Mouse (Mus musculus): ENCODE measurements at regions not wholly inside any gene's neighbourhood (a gene's known extent, or its start where the extent isn't known, plus 50 kb on each side); places are given as distances from the start of the nearest gene placed in this dataset.

DNA sequence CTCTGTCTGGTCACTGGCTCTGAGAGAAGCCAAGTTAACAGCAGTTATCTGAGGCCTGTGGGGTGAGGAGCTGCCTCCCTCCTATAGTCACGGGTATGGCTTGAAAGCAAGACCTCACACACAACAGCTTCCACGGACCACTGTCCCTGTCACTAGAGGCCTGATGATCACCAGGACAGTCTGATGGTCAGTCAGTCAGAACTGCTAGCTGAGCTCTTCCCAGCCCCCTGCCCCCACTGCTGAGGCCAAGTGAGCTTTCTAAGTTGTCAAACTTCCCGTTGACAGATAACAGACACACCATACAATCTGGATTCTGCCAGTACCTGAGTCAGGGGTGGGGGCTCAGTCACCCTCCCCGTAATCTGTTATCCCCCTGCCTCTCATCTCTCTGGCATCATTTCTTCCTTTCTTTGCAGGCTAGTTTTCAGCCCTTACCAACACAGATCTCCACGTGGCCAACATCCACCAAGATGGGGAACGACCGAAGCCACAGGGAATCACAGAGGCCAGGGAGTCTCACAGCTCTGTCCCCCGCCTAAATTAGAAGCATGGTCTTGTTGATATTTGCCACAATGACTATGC is 96.4 kb upstream of the Klf13 start:
- no peak overlapping the region for H3K9ac ChIP-seq (ENCODE audit: low read depth, poor library complexity, severe bottlenecking)
- H3K4me3 ChIP-seq (ENCODE audit: low read depth, low read length) = no peak overlapping the region
- no peaks in the 10 kb centered on the region for H3K4me1 ChIP-seq (ENCODE audit: control insufficient read depth, insufficient read depth, low read length)
- TF ChIP-seq CTCF (IDR thresholded peaks at IDR 0.05; ENCODE audit: low read depth, low read length) (no peak), POLR2A (IDR thresholded peaks at IDR 0.05; ENCODE audit: insufficient read depth, low read length) (no peak), EP300 (IDR thresholded peaks at IDR 0.05; ENCODE audit: insufficient read depth, low read depth, low read length) (no peak)
- H3K36me3 ChIP-seq (ENCODE audit: control insufficient read depth, insufficient read depth, low read length, poor library complexity, severe bottlenecking) = no peaks in the 10 kb centered on the region
- no peaks in the 10 kb centered on the region for H3K9me3 ChIP-seq (replicated peaks; ENCODE audit: control insufficient read depth, insufficient read depth, low read length, poor library complexity, severe bottlenecking)
- no peaks in the 10 kb centered on the region for H3K27me3 ChIP-seq (ENCODE audit: control insufficient read depth, insufficient read depth, low read length, poor library complexity, severe bottlenecking)
- H3K27ac ChIP-seq (ENCODE audit: insufficient read depth, low read length) = no peak overlapping the region

DNA sequence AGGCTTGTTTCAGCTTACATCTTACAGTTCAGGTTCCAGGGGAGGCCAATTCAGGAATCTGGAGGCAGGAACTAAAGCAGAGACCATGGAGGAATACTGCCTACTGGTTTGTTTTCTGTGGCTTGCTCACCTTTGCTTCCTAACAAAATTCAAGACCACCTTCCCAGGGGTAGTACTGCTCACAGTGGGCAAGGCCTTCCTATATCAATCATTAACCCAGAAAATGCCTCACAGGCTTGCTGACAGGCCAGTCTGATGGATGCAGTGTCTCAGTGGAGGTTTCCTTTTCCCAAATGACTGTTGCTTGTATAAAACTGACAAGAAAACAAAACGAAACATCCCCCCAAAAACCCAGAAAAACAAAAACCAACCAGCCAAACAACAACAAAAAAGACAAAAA is 95.8 kb upstream of the Klf13 start:
- Histone ChIP-seq H3K4me1 (ENCODE audit: control insufficient read depth, insufficient read depth, low read length) (no peaks in the 10 kb centered on the region), H3K27ac (ENCODE audit: insufficient read depth, low read length) (no peak overlapping the region), H3K27me3 (ENCODE audit: control insufficient read depth, insufficient read depth, low read length, poor library complexity, severe bottlenecking) (no peaks in the 10 kb centered on the region), H3K9me3 (replicated peaks; ENCODE audit: control insufficient read depth, insufficient read depth, low read length, poor library complexity, severe bottlenecking) (no peaks in the 10 kb centered on the region), H3K36me3 (ENCODE audit: control insufficient read depth, insufficient read depth, low read length, poor library complexity, severe bottlenecking) (no peaks in the 10 kb centered on the region), H3K9ac (ENCODE audit: low read depth, poor library complexity, severe bottlenecking) (no peak overlapping the region), H3K4me3 (ENCODE audit: low read depth, low read length) (no peak overlapping the region)
- TF ChIP-seq POLR2A (IDR thresholded peaks at IDR 0.05; ENCODE audit: insufficient read depth, low read length) (no peak), CTCF (IDR thresholded peaks at IDR 0.05; ENCODE audit: low read depth, low read length) (no peak), EP300 (IDR thresholded peaks at IDR 0.05; ENCODE audit: insufficient read depth, low read depth, low read length) (no peak)

DNA sequence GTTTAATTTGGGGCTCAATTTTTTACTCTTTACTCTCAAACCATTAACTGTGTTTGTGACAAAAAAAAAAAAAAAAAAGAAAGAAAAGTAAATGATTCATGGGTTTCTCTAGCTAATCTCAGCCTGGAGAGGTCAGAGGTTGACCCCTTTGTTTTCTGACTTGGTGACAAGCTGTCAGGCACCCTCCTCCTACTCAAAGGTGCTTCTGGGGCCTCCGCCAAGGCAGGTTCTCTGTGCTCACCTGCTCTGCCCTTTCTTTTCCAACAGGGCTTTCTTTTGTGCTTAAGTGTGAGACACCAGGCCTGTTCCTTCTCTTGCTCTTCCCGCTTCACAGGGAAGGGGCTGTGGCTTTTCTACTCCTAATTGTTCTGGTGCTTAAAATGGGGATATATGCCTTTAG is 94.7 kb upstream of the Klf13 start:
- TF ChIP-seq CTCF (IDR thresholded peaks at IDR 0.05; ENCODE audit: low read depth, low read length) (no peak), EP300 (IDR thresholded peaks at IDR 0.05; ENCODE audit: insufficient read depth, low read depth, low read length) (no peak), POLR2A (IDR thresholded peaks at IDR 0.05; ENCODE audit: insufficient read depth, low read length) (no peak)
- H3K27ac ChIP-seq (ENCODE audit: insufficient read depth, low read length) = no peak overlapping the region
- H3K9ac ChIP-seq (ENCODE audit: low read depth, poor library complexity, severe bottlenecking) = no peak overlapping the region
- H3K4me1 ChIP-seq (ENCODE audit: control insufficient read depth, insufficient read depth, low read length) = no peaks in the 10 kb centered on the region
- H3K9me3 ChIP-seq (replicated peaks; ENCODE audit: control insufficient read depth, insufficient read depth, low read length, poor library complexity, severe bottlenecking) = no peaks in the 10 kb centered on the region
- H3K27me3 ChIP-seq (ENCODE audit: control insufficient read depth, insufficient read depth, low read length, poor library complexity, severe bottlenecking) = no peaks in the 10 kb centered on the region
- no peaks in the 10 kb centered on the region for H3K36me3 ChIP-seq (ENCODE audit: control insufficient read depth, insufficient read depth, low read length, poor library complexity, severe bottlenecking)
- H3K4me3 ChIP-seq (ENCODE audit: low read depth, low read length) = no peak overlapping the region

DNA sequence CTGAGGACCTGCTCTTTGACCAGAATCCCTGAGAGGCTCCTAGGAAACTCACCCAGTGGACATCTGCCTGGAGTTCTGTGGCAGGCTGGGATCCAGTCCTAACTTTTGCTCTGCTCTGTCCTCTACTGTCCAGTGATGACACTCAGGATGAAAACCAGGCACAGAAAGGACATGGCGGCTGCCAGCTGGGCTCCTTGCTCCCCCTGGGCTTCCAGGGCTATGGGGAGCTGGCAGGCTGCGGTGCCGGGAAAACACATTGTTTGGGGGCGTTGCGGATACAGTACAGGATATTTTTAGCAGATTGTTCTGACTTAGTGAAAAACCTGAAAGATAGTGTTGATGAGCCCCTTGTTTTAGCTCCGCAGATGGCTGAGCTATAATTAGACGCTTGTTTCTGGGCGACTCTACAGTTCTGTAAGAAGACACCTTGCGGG is 94.2 kb upstream of the Klf13 start:
- no peaks in the 10 kb centered on the region for H3K4me1 ChIP-seq (ENCODE audit: control insufficient read depth, insufficient read depth, low read length)
- no peaks in the 10 kb centered on the region for H3K9me3 ChIP-seq (replicated peaks; ENCODE audit: control insufficient read depth, insufficient read depth, low read length, poor library complexity, severe bottlenecking)
- H3K4me3 ChIP-seq (ENCODE audit: low read depth, low read length) = no peak overlapping the region
- no peak for TF ChIP-seq CTCF (IDR thresholded peaks at IDR 0.05; ENCODE audit: low read depth, low read length)
- TF ChIP-seq POLR2A (IDR thresholded peaks at IDR 0.05; ENCODE audit: insufficient read depth, low read length) = no peak
- no peak for TF ChIP-seq EP300 (IDR thresholded peaks at IDR 0.05; ENCODE audit: insufficient read depth, low read depth, low read length)
- no peaks in the 10 kb centered on the region for H3K27me3 ChIP-seq (ENCODE audit: control insufficient read depth, insufficient read depth, low read length, poor library complexity, severe bottlenecking)
- H3K36me3 ChIP-seq (ENCODE audit: control insufficient read depth, insufficient read depth, low read length, poor library complexity, severe bottlenecking) = no peaks in the 10 kb centered on the region
- H3K27ac ChIP-seq (ENCODE audit: insufficient read depth, low read length) = no peak overlapping the region
- H3K9ac ChIP-seq (ENCODE audit: low read depth, poor library complexity, severe bottlenecking) = no peak overlapping the region

DNA sequence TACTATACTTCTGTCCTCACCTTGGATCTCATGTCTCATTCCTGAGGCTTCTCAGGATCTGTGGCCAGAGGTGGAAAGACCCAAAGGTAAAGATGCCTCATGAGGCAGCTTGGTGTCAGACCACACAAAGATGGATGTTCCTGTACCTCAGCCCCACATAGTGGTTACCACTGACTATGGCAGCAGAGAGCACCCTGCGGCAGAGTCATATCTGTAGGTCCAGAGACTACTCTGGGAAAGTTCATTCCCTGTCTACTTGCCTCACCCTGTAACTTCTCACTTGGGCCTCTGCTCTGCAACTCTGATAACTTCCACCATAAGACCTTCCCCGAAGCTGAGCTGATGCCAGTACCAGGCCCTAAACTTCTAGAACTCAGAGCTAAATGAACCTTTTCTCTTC is 91.9 kb upstream of the Klf13 start:
- no peaks in the 10 kb centered on the region for H3K9me3 ChIP-seq (replicated peaks; ENCODE audit: control insufficient read depth, insufficient read depth, low read length, poor library complexity, severe bottlenecking)
- H3K4me1 ChIP-seq (ENCODE audit: control insufficient read depth, insufficient read depth, low read length) = no peaks in the 10 kb centered on the region
- H3K27me3 ChIP-seq (ENCODE audit: control insufficient read depth, insufficient read depth, low read length, poor library complexity, severe bottlenecking) = no peaks in the 10 kb centered on the region
- no peak overlapping the region for H3K9ac ChIP-seq (ENCODE audit: low read depth, poor library complexity, severe bottlenecking)
- H3K27ac ChIP-seq (ENCODE audit: insufficient read depth, low read length) = no peak overlapping the region
- no peaks in the 10 kb centered on the region for H3K36me3 ChIP-seq (ENCODE audit: control insufficient read depth, insufficient read depth, low read length, poor library complexity, severe bottlenecking)
- H3K4me3 ChIP-seq (ENCODE audit: low read depth, low read length) = no peak overlapping the region
- no peak for TF ChIP-seq EP300 (IDR thresholded peaks at IDR 0.05; ENCODE audit: insufficient read depth, low read depth, low read length)
- no peak for TF ChIP-seq POLR2A (IDR thresholded peaks at IDR 0.05; ENCODE audit: insufficient read depth, low read length)
- no peak for TF ChIP-seq CTCF (IDR thresholded peaks at IDR 0.05; ENCODE audit: low read depth, low read length)

DNA sequence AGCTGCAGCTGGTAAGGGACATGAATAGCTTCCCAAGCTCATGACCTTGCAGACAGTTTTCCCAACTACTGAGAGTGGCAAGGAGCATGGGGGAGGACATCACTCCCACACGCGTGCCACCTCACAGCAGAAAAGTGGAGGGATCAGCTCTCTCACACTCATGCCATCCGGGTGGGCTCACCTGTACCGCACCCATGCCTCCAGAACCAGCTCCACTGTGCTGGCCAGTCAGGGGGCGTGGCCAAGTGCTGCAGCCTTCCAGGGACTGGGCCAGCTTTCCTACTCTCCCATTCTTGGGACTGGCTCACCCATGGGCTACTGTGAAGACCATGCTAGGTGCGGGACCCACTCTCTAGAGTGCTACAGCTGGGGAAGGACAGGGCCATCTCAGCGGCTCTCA is 88.4 kb upstream of the Klf13 start:
- Histone ChIP-seq H3K9ac (ENCODE audit: low read depth, poor library complexity, severe bottlenecking) (no peak overlapping the region), H3K9me3 (replicated peaks; ENCODE audit: control insufficient read depth, insufficient read depth, low read length, poor library complexity, severe bottlenecking) (no peaks in the 10 kb centered on the region), H3K4me3 (ENCODE audit: low read depth, low read length) (no peak overlapping the region), H3K27ac (ENCODE audit: insufficient read depth, low read length) (no peak overlapping the region), H3K4me1 (ENCODE audit: control insufficient read depth, insufficient read depth, low read length) (no peaks in the 10 kb centered on the region), H3K36me3 (ENCODE audit: control insufficient read depth, insufficient read depth, low read length, poor library complexity, severe bottlenecking) (no peaks in the 10 kb centered on the region), H3K27me3 (ENCODE audit: control insufficient read depth, insufficient read depth, low read length, poor library complexity, severe bottlenecking) (no peaks in the 10 kb centered on the region)
- TF ChIP-seq EP300 (IDR thresholded peaks at IDR 0.05; ENCODE audit: insufficient read depth, low read depth, low read length) (no peak), POLR2A (IDR thresholded peaks at IDR 0.05; ENCODE audit: insufficient read depth, low read length) (no peak), CTCF (IDR thresholded peaks at IDR 0.05; ENCODE audit: low read depth, low read length) (no peak)

Data from ES-Bruce4 (cell line).